Mouse (Mus musculus) adrenal gland (tissue): ENCODE measurements around the gene Cdcp1.

Experiments used
- intact Hi-C: fragments of 180-260 bp; cut with DNase I; formaldehyde crosslinking; loops from one replicate; pipeline ENCODE4 v1.15.1; 2025

The Cdcp1 gene

DNA sequence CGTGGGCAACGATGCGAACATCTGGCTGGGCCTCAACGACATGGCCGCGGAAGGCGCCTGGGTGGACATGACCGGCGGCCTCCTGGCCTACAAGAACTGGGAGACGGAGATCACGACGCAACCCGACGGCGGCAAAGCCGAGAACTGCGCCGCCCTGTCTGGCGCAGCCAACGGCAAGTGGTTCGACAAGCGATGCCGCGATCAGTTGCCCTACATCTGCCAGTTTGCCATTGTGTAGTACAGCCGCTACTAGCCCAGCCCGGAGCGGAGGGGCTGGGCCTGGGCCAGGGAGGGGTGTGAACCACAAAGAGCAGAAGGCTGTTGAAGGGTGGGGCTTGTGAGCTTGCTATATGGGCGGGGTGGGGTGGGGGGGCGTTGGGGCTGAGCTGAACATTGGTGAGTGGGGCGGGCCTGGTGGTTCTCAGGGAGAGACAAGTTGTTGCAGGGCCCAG, 58.9 kb downstream of the Cdcp1 start:
- intact Hi-C loops: no loop called here

DNA sequence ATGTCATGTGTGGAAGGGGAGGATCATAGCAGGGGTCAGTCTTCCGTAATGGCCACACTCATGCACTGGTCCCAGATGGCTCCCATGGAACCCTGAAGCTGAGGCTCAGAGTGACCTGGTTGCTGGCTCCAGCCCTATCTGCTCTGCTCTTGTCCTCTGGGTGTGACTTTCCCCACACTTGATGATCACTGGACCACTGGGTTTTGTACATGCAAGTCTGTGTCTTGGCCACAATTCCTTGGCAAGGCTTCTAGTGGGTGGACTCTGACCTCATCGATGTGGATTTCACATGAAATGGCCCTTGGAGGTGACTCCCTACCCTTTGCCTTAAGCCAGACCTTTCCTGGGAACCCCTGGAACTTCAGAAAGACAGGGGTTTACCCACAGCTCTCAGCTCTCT, 62.7 kb downstream of the Cdcp1 start:
- intact Hi-C loops: no loop called here

DNA sequence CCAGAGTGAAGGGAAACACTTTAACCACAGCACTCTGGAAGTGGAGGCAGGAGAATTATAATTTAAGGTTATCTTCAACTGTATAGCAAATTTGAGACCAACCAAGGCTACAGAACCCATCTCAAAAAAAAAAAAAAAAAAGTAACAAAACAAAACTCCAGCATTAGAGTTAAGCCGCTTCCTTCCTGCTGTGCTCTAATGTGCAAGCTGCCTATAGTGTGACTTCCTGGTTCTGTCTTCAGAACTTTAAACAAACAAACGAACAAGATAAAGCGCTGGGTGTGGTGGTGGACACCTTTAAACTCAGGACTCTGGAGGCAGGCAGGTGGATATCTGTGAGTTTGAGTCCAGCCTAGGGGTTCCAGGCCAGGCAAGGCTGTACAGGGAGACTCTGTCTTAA, 63.8 kb downstream of the Cdcp1 start:
- intact Hi-C loops: no loop called here

DNA sequence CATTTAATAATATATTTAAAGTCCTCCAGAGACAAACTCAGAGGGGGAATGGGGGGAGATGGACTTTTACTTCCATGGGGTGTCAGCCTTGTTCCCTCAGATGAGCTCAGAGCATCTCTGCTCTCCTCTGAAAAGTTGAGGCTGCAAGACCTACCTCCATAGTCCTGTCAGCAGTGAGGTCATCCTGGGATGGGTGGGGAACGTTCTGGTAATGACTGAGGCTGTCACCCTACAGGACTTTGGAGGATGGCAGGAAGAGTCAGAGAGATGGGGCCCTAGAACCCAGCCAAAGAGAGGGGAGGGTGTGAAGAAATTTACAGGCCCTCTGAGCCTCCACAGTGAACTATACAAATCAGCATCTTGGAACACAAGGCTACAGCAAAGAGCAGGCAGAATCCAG, 64.3 kb downstream of the Cdcp1 start:
- intact Hi-C loops: no loop called here

DNA sequence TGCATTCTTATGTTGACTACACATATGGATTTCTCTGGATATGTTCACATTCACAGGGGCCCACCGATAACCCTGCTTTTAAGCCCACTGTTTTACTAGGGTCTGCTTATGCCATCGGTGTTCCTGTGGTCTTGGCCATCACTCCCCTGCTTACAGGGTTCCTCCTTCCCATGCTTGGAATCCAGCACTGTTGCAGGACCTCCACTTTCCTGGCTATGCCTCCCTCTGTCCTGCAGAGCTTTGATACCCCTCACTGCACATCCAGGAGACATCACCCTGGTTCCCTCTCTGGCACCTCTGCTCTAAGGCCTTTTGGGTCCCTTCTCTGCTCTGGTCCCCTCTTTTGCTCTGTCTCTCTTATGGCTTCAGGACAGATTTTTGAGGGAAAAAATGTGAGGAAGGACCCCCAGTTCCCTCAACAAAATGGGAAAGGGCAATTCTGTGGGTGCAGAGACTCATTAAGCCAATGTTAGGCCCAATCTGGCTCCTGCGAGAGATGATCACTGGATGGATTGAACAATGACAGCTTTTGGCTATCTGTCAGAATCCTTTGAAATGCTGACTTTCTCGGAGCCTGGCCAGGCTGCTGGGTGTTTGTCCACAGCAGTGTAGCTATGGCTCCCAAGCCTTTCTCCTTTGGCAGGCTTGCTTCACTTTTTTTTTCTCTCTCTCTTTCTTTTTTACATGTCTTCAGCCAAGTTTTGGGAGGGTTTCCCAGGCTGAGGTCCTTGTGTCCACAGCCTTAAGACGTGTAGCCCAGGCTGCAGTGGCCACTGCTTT, 65.4 kb downstream of the Cdcp1 start, which contains the start of gene Clec3b:
TSS of gene Clec3b (plus strand) at position 706 of the 780 bp plus-strand sequence.
- intact Hi-C loops: no loop called here

DNA sequence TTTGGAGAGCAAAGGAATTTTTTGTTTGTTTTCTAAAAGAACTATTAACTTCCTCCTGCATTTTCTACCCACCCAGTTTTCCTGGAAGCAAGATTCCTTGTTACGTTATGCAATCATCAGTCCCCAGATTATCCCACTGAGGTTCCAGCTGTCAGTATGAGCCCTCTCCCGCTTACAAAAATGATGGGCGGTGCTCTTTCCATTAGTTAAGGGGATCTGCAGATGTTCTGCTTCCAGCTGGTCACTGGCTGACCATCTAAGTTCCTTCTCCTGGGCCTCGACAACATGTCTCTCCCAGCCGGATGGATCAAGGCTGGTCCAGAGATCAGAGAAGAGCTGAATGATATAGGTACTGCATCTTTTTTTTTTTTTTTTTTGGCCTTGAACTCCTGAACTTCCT, 67.4 kb downstream of the Cdcp1 start:
- intact Hi-C loops: no loop called here

DNA sequence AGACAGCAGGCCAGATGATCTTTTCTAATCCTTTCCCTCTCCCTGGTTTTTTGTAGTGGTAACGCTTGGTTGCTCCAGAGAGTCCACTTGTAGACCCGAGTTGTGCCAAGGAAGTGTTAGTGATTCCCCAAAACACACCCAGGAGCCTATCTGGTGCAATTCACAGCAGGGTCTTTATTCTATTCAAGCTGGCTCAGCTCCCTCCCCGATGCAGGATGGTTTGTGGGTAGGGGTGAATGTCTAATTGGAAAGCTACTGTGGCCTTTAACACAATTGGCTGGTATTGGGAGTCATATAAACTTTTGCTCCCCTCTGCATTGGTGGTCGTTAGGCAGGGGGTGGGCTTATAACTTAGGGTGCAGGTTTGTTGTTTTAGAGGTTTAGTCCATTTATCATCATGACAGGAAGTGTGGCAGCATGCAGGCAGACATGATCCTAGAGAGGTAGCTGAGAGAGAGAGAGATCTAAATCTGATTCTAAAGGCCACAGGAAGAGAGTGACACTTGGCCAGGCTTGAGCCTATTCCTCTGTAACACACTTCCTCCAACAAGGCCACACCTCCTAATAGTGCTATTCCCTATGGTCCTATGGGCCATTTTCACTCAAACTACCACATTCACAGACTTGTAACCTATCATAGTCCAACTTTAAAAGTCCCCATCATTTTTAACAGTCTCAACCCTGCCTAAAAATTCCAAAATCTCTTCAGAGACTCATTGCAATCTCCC, 75.8 kb downstream of the Cdcp1 start:
- intact Hi-C loops: no loop called here

DNA sequence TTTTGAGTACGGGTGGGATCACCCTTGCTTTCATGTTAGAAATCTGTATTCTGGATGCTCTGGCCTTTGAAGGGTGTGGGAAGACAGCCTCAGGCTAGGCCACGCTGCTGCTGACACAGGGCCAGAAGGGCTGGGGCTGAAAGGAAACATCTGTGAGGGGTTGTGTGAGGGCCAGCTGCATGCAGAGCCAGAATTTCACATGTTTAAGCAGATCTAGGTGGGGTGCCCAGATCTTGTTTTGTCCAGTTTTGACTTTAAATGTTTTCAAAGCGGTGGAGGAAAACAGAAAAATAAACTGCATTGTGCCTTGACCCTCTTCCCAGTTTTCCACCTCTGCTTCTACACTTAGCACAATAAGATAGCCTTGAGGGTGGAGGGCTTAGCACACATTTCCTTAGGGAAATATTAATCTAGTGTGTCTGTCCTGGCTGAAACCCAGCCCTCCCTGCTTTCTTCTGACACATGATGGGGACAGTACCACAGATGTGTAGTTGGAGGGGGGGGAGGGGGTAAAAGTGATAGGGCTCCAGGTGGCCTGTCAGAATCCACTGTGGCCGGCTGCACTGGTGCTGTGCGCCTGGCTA, 76.9 kb downstream of the Cdcp1 start:
- intact Hi-C loops: no loop called here

DNA sequence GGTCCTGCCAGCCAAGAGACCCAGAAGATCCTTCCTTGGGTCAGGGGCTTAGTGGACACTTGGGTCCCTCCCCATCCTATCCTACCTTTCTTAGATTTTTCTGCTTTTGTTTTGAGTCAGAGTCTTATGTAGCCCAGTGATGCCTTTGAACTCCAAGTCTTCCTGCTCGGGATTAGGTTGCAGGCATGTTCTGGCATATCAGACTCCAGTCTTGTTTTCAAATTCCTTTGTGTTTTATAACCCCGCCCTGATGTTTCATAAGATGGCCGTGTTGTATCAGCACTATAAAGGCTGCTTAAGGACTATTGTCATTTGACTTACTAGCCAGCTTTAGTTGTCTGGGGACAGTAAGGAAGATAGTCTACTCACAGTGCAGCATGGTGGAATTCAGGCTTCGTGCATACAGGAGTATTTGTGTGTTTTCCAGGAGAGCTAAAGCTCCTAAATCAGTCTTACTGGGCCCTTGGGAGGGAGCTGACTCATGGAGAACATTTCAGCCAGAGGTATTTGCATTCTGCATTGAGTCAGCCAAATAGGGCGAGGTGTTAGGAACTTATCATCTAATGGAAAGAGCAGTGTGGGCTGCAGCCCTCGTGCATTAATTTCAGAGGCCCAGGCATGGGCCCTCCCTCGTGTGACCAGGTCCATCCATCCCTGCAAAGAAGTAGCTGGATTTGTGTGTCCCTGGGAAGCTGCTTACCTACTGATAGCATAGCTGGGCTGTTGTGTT, 78.7 kb downstream of the Cdcp1 start:
- intact Hi-C loops: no loop called here

DNA sequence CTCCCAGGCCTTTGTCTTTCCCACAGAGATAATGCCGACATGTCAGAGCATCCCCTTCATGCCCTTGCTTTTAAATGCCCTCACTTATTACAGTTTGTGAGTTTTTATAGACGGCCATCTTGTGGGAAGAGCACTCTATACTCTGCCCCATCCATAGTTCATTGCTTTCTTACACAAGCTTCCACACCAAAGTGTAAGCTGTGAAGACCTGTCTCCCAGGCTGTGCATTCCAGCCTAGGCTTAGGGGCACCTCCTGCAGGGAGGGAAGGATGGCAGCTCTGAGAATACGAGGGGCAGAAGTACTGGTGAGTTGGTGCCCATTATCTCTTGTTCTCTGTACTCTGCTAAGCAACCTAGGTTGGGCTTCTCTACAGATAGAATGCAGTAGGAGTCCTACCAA, 82.8 kb downstream of the Cdcp1 start:
- intact Hi-C loops: no loop called here

DNA sequence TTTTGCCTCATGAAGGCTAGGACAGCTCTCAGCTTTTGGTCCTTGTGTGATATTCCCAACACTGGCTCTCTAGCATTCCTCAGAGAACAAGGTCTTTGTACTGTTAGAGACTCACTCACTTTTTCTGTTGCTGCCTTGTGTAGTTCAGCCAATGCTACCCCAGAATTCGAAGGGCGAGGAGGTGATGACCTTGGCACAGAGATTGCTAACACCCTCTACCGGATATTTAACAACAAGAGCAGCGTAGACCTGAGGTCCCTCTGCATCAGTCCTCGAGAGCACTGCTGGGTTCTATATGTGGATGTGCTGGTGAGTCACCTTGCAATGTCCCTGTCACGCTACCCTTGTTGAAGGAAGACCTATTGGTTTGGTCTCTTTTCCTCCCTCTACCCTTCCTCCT, 88.2 kb downstream of the Cdcp1 start:
- intact Hi-C loops: no loop called here

DNA sequence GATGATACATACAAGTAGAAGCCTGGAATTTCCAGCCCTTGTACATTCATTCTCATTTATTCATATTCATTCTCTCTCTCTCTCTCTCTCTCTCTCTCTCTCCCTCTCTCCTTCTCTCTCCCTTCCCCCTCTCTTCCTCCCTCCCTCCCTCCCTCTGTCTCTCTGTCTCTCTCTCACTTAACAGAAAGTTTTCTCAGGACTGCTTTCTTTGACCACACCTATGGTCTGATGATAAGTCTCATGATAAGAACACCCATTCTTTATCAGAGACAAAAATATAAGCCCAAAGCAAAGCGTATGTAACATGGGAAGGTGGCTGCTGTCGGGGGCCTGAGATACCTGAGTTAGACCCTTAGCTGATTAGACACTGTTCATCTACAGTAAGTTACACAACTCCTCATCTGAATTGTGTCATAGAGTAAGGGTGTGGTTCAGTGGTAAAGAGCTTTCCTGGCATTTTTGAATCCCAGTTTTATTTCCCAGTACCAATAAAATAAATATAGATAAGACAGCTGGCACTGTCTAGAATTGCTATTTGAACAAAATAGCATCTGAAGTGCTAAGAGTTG, 91.3 kb downstream of the Cdcp1 start:
- intact Hi-C loops: no loop called here

DNA sequence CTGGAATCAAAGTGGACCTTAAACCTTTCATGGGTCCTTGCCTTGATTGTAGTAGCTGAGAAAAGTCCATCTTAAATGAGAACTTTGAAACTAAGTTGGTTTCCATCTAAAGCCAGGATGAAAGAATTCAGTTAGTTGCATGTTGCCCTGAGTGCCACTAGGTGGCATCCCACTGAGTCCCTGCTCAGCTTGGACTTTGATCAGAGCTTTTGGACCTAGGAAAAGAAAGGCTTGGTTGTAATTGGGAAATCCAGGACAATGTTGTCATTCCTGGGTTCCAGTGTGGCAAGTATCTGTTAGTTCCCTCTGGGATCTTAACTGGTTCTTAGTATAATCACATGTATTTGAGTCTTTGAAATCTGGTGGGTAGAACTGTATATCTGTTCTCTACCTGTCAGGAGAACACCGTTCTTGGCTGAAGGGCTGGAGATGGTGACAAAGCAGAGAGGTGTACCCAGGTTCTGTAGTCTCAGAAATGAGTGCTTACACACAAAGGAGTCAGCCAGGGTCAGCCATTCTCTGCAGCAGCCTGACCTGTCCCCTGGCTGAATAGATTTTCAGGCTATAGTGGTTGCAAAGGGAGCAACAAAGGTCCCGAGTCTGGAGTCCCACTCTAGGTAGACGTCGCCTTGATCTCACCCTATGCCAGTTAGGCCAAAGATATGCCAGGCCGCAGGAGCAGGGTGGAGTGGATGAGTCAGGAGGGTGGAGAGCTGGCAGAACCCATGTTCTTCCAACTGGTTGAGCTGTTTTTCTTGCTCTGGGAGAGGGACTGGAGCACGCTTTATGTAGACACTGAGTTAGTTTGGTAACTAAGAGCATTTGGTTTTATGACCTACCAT, 92.0 kb downstream of the Cdcp1 start:
- intact Hi-C loops: no loop called here

DNA sequence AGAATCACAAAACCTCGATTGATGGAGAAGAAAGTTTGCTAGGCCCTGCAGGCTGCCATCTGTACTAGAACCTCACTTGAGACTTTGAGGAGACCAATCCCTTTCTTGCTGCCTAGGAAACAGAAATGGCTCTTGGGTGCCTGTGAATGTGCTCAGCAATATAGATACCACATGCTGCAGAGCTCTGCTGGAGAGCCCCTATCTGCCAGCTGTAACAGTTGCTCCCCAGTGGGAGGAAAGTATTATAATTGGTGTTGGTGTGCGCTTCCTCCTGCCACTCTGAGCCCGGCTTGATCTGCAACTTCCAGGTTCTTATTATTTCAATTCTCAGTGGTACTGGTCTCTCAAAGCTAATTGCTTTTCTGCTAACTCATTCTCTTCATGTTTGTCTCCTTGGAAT, 92.8 kb downstream of the Cdcp1 start:
- intact Hi-C loops: no loop called here
